Mouse (Mus musculus) urinary bladder, postnatal 36 days (tissue): ENCODE results near the gene Olfr1198.

Source experiments
- DNase-seq, 2 experiments: peaks; one replicate each; pipeline ENCODE4 v3.0.0; 2022; ENCODE audit warnings: low spot score in 2 of 2, mixed read lengths in 1 of 2

Olfr1198 gene

GRCm38 (mm10) chr2:88751270-88751669, at the start of gene Olfr1198:
Gene Olfr1198, minus strand, starts transcription at chr2:88751370.
- no peak for DNase-seq

GRCm38 (mm10) chr2:88792736-88793135, 41.6 kb upstream of the Olfr1198 start, which contains the start of gene Olfr1201:
Gene Olfr1201, plus strand, starts transcription at chr2:88793036.
- no peak for DNase-seq

- no peak for DNase-seq
These were observed 19.2 kb upstream of the Olfr1198 start, which contains the start of gene Olfr1200 for GRCm38 (mm10) chr2:88770388-88770787. Gene Olfr1200, minus strand, starts transcription at chr2:88770488.

GRCm38 (mm10) chr2:88760369-88760768, 9.2 kb upstream of the Olfr1198 start, which contains the start of gene Olfr1199:
Gene Olfr1199, minus strand, starts transcription at chr2:88760469.
- no peak for DNase-seq

GRCm38 (mm10) chr2:88743379-88743778, 7.8 kb downstream of the Olfr1198 start:
- DNase-seq: no peak

- DNase-seq: no peak
These were observed 18.9 kb downstream of the Olfr1198 start, which contains the start of gene Olfr1197 for GRCm38 (mm10) chr2:88732266-88732665. Gene Olfr1197, minus strand, starts transcription at chr2:88732366.

- DNase-seq: no peak
These were observed 46.7 kb downstream of the Olfr1198 start, which contains the start of gene Olfr1196 for GRCm38 (mm10) chr2:88704497-88704896. Gene Olfr1196, minus strand, starts transcription at chr2:88704597.
